Mouse (Mus musculus): ENCODE measurements around the gene Wfikkn1. TPM values are rescaled to one million over a fixed set of nuclear protein-coding genes. Genes with fewer than 3 reads are reported as not detected.

Wfikkn1 gene
- polyA plus RNA-seq, 1 experiment from 2014 or later = 0.54 TPM

DNA sequence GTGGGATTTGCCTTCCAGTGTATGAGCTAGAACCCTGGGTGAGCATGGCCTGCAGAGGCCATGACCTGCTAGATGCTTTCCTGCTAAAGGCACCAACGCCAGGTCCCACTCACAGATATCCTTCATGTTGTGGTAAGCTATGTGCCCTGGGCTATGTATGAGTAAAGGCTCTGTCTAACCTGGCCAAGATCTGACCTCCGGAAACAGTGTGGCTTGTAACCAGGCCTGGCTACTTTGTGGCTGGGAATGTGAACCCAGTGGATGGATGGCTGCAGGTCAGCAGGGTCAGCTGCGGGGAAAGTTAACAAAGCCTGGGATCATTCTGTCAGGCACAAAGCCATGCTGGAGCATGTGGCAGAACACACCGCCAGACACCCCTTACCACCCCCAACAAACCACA, 1.0 kb upstream of the Wfikkn1 start:
- H3K4me1 ChIP-seq (ENCODE audit: insufficient read depth) = peaks cover 21% of the 10 kb centered on the region
- WGBS (ENCODE audit: insufficient replicate concordance) = 66% methylated on average over 4 of the region's 4 CpGs

DNA sequence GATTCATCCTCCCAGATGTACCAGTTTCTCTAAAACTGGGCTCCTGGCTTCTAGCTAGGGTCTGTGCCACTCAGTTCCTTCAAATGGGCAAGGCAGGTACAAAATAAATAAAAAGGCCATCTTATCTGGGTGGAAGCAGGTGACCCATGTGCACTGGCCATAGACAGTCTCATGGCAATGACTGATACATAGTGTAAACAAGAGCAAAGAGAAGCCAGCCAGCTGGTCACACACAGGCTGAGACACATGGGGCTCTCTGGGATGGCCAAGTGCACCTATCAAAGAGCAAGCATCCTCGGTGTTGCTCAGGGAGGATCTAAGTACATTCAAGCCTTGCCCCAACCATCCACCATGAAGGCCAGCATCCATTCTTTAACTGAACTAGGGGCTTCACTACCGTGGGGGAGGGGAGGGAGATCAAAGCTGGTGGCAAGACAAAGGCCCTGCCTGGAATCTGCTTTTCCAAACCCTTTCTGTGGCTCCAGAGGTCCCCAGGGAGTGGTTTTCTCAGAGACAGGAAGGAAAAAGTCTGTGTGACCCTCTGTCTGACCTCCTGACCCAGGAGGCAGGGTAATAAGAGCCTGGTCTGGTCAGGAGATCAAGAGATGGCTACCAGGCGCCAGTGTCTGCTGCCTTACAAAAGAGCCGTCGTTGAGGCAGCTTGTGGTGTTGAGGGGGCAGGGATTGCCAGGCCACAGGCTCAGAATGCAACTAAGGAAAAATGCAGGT, 419 bp upstream of the Wfikkn1 start:
- Histone ChIP-seq H3K4me1 (ENCODE audit: insufficient read depth) (peaks cover 24% of the 10 kb centered on the region), H3K36me3 (replicated peaks; ENCODE audit: insufficient read depth, low read length) (peaks cover 23% of the 10 kb centered on the region), H3K27me3 (ENCODE audit: insufficient read depth, low read length) (no peaks in the 10 kb centered on the region), H3K4me2 (ENCODE audit: low read depth, low read length) (no peak overlapping the region), H3K9ac (replicated peaks) (no peak overlapping the region), H3K4me3 (ENCODE audit: low read depth, low read length) (no peak overlapping the region), H3K9me3 (ENCODE audit: low read length) (no peaks in the 10 kb centered on the region), H3K27ac (ENCODE audit: low read depth) (peak overlapping the region; percentile 7; the same call in 1 of the 2 replicates)
- TF ChIP-seq EP300 (IDR thresholded peaks at IDR 0.05; ENCODE audit: low read depth) = no peak
- no peak for TF ChIP-seq CTCF (IDR thresholded peaks at IDR 0.05; ENCODE audit: low read depth)
- no peak for DNase-seq
- ATAC-seq = 0 out of 2 replicates have a peak, but pooled peaks have one; percentile 19
- 42% methylated on average over 5 of the region's 5 CpGs for WGBS (ENCODE audit: insufficient replicate concordance)

More for the DNA sequence above, 1.0 kb upstream of the Wfikkn1 start:
- H3K4me3 ChIP-seq (ENCODE audit: low read depth, low read length) = no peak overlapping the region
- H3K4me2 ChIP-seq (ENCODE audit: low read depth, low read length) = no peak overlapping the region
- no peak overlapping the region for H3K9ac ChIP-seq (replicated peaks)
- peaks cover 23% of the 10 kb centered on the region for H3K36me3 ChIP-seq (replicated peaks; ENCODE audit: insufficient read depth, low read length)
- ATAC-seq (no peak), DNase-seq (no peak)
- no peaks in the 10 kb centered on the region for H3K27me3 ChIP-seq (ENCODE audit: insufficient read depth, low read length)
- no peaks in the 10 kb centered on the region for H3K9me3 ChIP-seq (ENCODE audit: low read length)
- H3K27ac ChIP-seq (ENCODE audit: low read depth) = no peak overlapping the region
- TF ChIP-seq CTCF (IDR thresholded peaks at IDR 0.05; ENCODE audit: low read depth) (no peak), EP300 (IDR thresholded peaks at IDR 0.05; ENCODE audit: low read depth) (no peak)

DNA sequence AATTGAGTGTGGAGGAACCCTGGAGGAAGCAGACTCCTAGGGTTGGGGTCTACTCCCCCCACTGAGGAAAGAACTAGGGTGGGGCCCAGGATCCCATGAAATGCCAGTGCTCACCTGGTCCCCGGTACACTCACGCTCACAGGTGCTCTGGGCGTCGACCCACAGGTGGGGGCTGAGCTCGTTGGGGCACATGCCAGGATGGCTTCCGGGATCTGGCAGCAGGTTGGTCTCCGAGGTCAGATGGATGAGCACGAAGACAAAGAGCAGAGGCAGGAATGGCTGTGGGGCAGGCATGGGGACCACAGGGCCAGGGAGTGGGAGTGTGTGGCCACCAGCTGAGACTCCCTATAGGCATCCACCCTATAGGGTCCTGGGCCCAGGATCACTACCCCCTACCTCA, 908 bp downstream of the Wfikkn1 start:
- 80% methylated on average over 8 of the region's 8 CpGs for WGBS (ENCODE audit: insufficient replicate concordance)
- Histone ChIP-seq H3K9ac (replicated peaks) (no peak overlapping the region), H3K4me3 (ENCODE audit: low read depth, low read length) (no peak overlapping the region), H3K4me2 (ENCODE audit: low read depth, low read length) (no peak overlapping the region), H3K9me3 (ENCODE audit: low read length) (no peaks in the 10 kb centered on the region), H3K4me1 (ENCODE audit: insufficient read depth) (peaks cover 24% of the 10 kb centered on the region), H3K27me3 (ENCODE audit: insufficient read depth, low read length) (no peaks in the 10 kb centered on the region), H3K36me3 (replicated peaks; ENCODE audit: insufficient read depth, low read length) (peaks cover 21% of the 10 kb centered on the region), H3K27ac (ENCODE audit: low read depth) (no peak overlapping the region)
- TF ChIP-seq CTCF (IDR thresholded peaks at IDR 0.05; ENCODE audit: low read depth) (no peak), EP300 (IDR thresholded peaks at IDR 0.05; ENCODE audit: low read depth) (no peak)
- no peak for ATAC-seq
- no peak for DNase-seq

- Histone ChIP-seq H3K9me3 (ENCODE audit: low read length) (no peaks in the 10 kb centered on the region), H3K27ac (ENCODE audit: low read depth) (no peak overlapping the region), H3K4me2 (ENCODE audit: low read depth, low read length) (no peak overlapping the region), H3K4me3 (ENCODE audit: low read depth, low read length) (no peak overlapping the region), H3K36me3 (replicated peaks; ENCODE audit: insufficient read depth, low read length) (peaks cover 17% of the 10 kb centered on the region), H3K27me3 (ENCODE audit: insufficient read depth, low read length) (no peaks in the 10 kb centered on the region), H3K9ac (replicated peaks) (no peak overlapping the region), H3K4me1 (ENCODE audit: insufficient read depth) (peaks cover 27% of the 10 kb centered on the region)
- TF ChIP-seq CTCF (IDR thresholded peaks at IDR 0.05; ENCODE audit: low read depth) = peak; percentile 65
- TF ChIP-seq EP300 (IDR thresholded peaks at IDR 0.05; ENCODE audit: low read depth) = no peak
- 66% methylated on average over 4 of the region's 4 CpGs for WGBS (ENCODE audit: insufficient replicate concordance)
- no peak for ATAC-seq
- no peak for DNase-seq
Observed at GRCm38 (mm10) chr17:25879261-25879660, 1.4 kb downstream of the Wfikkn1 start.

DNA sequence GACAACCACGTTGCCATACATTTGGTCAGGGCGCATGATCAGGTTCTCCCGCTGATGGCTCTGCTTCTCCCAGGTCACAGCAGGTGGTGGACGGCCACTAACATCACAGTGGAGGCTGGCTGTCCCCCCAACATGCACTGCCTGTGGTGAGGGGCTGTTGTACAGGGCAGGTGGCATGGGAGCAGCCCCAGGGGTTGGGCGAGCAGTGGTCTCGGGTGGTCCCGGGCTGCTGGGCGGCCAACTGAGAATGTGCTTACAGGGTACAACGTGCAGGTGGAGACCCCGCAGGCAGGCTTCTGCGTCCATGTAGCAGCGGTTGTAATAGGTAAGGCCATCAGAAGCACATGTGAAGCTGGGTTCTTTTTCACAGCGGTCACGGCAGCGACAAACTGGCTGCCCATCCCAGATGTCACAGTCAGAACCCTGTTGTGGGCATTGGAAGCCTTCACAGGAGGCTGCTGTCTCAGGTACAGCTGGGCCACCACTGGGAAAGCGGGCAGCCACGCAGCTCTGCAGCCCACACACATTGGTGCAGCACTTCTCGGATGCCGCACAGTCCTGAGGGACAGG, 2.0 kb downstream of the Wfikkn1 start:
- Histone ChIP-seq H3K4me2 (ENCODE audit: low read depth, low read length) (no peak overlapping the region), H3K27me3 (ENCODE audit: insufficient read depth, low read length) (no peaks in the 10 kb centered on the region), H3K36me3 (replicated peaks; ENCODE audit: insufficient read depth, low read length) (peaks cover 17% of the 10 kb centered on the region), H3K9me3 (ENCODE audit: low read length) (no peaks in the 10 kb centered on the region), H3K27ac (ENCODE audit: low read depth) (no peak overlapping the region), H3K9ac (replicated peaks) (no peak overlapping the region), H3K4me1 (ENCODE audit: insufficient read depth) (peaks cover 31% of the 10 kb centered on the region), H3K4me3 (ENCODE audit: low read depth, low read length) (no peak overlapping the region)
- TF ChIP-seq EP300 (IDR thresholded peaks at IDR 0.05; ENCODE audit: low read depth) (no peak), CTCF (IDR thresholded peaks at IDR 0.05; ENCODE audit: low read depth) (no peak)
- 91% methylated on average over 19 of the region's 19 CpGs for WGBS (ENCODE audit: insufficient replicate concordance)
- DNase-seq (no peak), ATAC-seq (no peak)

- Histone ChIP-seq H3K4me1 (ENCODE audit: insufficient read depth) (peaks cover 31% of the 10 kb centered on the region), H3K36me3 (replicated peaks; ENCODE audit: insufficient read depth, low read length) (peaks cover 13% of the 10 kb centered on the region), H3K4me2 (ENCODE audit: low read depth, low read length) (no peak overlapping the region), H3K27ac (ENCODE audit: low read depth) (no peak overlapping the region), H3K4me3 (ENCODE audit: low read depth, low read length) (no peak overlapping the region), H3K27me3 (ENCODE audit: insufficient read depth, low read length) (no peaks in the 10 kb centered on the region), H3K9me3 (ENCODE audit: low read length) (no peaks in the 10 kb centered on the region), H3K9ac (replicated peaks) (no peak overlapping the region)
- ATAC-seq (no peak), DNase-seq (no peak)
- 87% methylated on average over 32 of the region's 32 CpGs for WGBS (ENCODE audit: insufficient replicate concordance)
- TF ChIP-seq EP300 (IDR thresholded peaks at IDR 0.05; ENCODE audit: low read depth) = no peak
- no peak for TF ChIP-seq CTCF (IDR thresholded peaks at IDR 0.05; ENCODE audit: low read depth)
Observed at GRCm38 (mm10) chr17:25877741-25878610, 2.7 kb downstream of the Wfikkn1 start.
